Mouse (Mus musculus) CD4-positive, CD25-positive, alpha-beta regulatory T cell, adult 2 months (primary cell): ENCODE measurements at regions not wholly inside any gene's neighbourhood (a gene's known extent, or its start where the extent isn't known, plus 50 kb on each side); places are given as distances from the start of the nearest gene placed in this dataset.
A peak's percentile ranks its signal among the peaks of the same experiment; 100 is the strongest.

Experiments
- DNase-seq: peaks from one replicate; pipeline ENCODE4 v3.0.0-alpha.2; 2012; ENCODE audit warnings: low read depth, low spot score

GRCm38 (mm10) chr3:52759846-52760245 is 257.2 kb downstream of the Cog6 start:
- DNase-seq, result no peak

GRCm38 (mm10) chr3:52758561-52758960 is 258.5 kb downstream of the Cog6 start:
- DNase-seq, result peak; percentile 84

- no peak for DNase-seq
Measured at GRCm38 (mm10) chr3:52756816-52757215, 260.2 kb downstream of the Cog6 start.

GRCm38 (mm10) chr3:52756006-52756405 is 261.0 kb downstream of the Cog6 start:
- no peak for DNase-seq

- DNase-seq, result peak; percentile 17
Measured at GRCm38 (mm10) chr3:52754978-52755377, 262.1 kb downstream of the Cog6 start.

GRCm38 (mm10) chr3:52754401-52754800 is 262.6 kb downstream of the Cog6 start:
- no peak for DNase-seq

- DNase-seq, result no peak
Measured at GRCm38 (mm10) chr3:52746917-52747316, 270.1 kb downstream of the Cog6 start.

- no peak for DNase-seq
Measured at GRCm38 (mm10) chr3:52744334-52744733, 272.7 kb downstream of the Cog6 start.

- DNase-seq, result no peak
Measured at GRCm38 (mm10) chr3:52740466-52741026, 276.5 kb downstream of the Cog6 start.

GRCm38 (mm10) chr3:52739526-52739925 is 277.5 kb downstream of the Cog6 start:
- DNase-seq, result no peak

GRCm38 (mm10) chr3:52738386-52738785 is 278.7 kb downstream of the Cog6 start:
- no peak for DNase-seq

GRCm38 (mm10) chr3:52735939-52736338 is 281.1 kb downstream of the Cog6 start:
- DNase-seq, result no peak

- DNase-seq, result peak; percentile 69
Measured at GRCm38 (mm10) chr3:52731941-52732340, 285.1 kb downstream of the Cog6 start.

GRCm38 (mm10) chr3:52731491-52731890 is 285.5 kb downstream of the Cog6 start:
- DNase-seq, result no peak

- no peak for DNase-seq
Measured at GRCm38 (mm10) chr3:52729731-52730130, 287.3 kb downstream of the Cog6 start.

- peak; percentile 50 for DNase-seq
Measured at GRCm38 (mm10) chr3:52728860-52729259, 288.2 kb downstream of the Cog6 start.

- DNase-seq, result no peak
Measured at GRCm38 (mm10) chr3:52728426-52728825, 288.6 kb downstream of the Cog6 start.

GRCm38 (mm10) chr3:52724354-52724753 is 292.7 kb downstream of the Cog6 start:
- DNase-seq, result no peak

GRCm38 (mm10) chr3:52722946-52723345 is 294.1 kb downstream of the Cog6 start:
- no peak for DNase-seq

- no peak for DNase-seq
Measured at GRCm38 (mm10) chr3:52719181-52719580, 297.9 kb downstream of the Cog6 start.

- DNase-seq, result no peak
Measured at GRCm38 (mm10) chr3:52717324-52717723, 299.7 kb downstream of the Cog6 start.

- no peak for DNase-seq
Measured at GRCm38 (mm10) chr3:52712151-52712550, 304.9 kb downstream of the Cog6 start.

GRCm38 (mm10) chr3:52711133-52711532 is 305.9 kb downstream of the Cog6 start:
- no peak for DNase-seq

- DNase-seq, result no peak
Measured at GRCm38 (mm10) chr3:52708746-52709145, 308.3 kb downstream of the Cog6 start.
